Mouse (Mus musculus) urinary bladder, postnatal 4 days (tissue): ENCODE measurements around the gene Ralgps1.

ENCODE experiments used
- DNase-seq, 2 experiments: peaks; one replicate each; pipeline ENCODE4 v3.0.0; 2021 to 2022; ENCODE audit warnings: low spot score in 2 of 2

Gene Ralgps1

DNA sequence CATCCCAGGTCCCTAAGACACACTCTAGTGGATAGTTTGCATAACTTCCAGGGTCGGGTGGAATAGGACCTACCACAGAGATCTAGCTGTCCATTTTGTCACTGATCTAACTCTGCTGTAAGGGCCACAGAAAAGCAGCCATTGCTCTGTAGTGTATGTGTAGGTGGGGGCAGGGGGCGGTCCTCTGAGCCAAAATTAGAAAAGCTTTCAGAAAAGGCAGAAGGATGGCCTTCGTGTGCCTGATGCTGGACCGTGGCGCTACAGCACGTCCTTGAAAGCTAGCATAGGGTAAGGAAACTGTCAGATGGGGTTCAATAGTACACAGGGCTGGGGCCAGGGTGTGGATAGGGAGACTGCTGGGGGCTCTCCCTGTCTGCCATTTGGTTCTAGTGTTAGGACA is 126.4 kb downstream of the Ralgps1 start:
- DNase-seq = no peak

DNA sequence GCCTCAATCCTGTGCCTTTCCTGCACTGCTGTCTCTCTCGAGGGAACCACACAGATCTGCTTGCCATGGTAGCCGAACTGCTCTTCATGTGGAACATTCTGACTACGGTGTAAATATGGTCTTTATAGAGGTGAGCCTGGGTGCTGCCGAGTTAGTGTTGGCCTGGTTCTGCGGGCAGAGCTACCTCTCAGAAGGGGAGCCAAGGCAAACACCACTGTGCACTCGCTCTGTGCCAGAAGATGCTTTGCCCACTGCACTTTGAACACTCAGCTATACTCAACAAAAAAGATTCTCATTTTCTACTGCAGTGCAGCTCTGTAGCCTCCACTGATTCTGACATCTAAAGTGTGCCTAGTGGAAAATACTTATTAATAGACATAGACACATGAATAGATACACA is 133.7 kb downstream of the Ralgps1 start:
- no peak for DNase-seq

DNA sequence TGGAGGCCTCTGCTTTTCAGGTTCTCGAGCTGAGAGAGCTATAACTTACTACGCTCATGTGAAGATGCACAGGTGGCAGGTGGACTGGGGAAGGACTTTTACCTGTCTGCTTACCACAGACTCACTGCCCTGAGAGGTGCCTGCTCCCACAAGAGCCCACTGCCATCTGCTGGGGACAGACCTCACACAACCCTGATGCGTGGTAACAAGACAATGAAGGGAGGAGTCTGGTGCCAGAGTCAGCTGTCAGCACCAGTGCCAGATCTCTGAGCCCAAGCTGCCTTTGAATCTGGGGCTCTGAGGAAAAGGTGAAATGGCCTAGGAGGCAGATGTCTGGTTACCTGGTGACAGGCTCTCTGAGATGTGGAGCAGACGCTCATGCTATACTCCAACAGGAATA is 136.4 kb downstream of the Ralgps1 start:
- DNase-seq = no peak

DNA sequence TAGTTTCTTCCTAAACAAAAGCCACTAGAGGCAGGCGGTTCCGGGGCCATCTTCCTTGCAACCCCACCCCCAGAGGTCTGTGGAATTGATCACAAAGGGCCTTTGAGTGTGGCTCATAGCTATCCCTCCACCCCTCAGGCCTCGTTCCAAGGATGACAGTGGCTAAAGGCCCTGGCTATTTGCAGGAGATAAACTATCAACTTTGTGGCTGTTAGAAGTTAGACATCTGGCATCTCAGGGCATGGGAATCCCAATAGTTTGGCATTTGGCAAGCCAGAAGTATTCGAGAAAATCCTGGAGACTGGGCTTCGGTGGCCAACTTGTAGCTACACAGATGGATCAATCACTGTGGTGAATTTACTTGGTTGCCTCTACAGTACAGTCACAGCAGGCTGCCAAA is 137.4 kb downstream of the Ralgps1 start:
- DNase-seq = no peak

DNA sequence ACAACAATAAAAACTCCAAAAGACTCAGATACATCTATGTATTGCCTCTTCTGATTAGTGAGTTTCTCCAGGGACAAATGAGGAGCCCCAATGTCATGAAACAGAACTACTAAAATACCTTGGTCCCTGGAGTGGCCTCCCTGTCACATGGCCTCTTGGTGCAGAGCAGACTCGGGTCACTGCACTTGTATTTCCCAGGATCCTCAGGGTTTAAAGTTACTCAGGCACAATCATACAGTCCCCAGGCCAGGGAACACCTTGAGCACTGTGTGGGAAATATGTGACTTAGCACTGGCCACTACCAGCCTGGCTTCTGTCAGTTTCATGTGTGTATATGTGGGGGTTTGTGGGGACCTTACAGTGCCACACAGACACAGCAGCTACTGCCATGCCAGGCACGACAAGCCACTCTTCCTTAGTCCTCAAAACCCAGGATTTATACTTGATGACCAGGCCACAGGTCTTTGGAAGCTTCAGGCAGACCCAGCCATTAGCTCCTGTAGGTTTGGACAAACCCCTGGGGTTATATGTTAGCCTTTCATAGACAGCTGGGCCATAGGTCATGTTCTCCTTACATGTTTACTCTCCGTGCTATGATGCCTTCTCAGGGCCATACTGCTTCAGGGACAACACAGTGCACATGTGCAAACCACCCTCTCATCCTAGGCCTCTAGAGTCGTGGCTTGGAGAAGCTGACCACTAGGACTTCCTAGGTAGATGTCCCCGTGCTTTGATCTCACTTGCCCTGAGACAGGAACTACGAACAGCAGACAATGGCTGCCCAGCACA is 138.3 kb downstream of the Ralgps1 start:
- DNase-seq = no peak

GRCm38 (mm10) chr2:33231788-33232187 is 139.5 kb downstream of the Ralgps1 start:
- no peak for DNase-seq

- no peak for DNase-seq
These were observed 140.6 kb downstream of the Ralgps1 start for GRCm38 (mm10) chr2:33230701-33231100.

GRCm38 (mm10) chr2:33228551-33228950 is 142.7 kb downstream of the Ralgps1 start:
- no peak for DNase-seq

GRCm38 (mm10) chr2:33228077-33228476 is 143.2 kb downstream of the Ralgps1 start:
- DNase-seq = no peak

- DNase-seq = no peak
These were observed 145.4 kb downstream of the Ralgps1 start for GRCm38 (mm10) chr2:33225921-33226320.

GRCm38 (mm10) chr2:33223656-33224358 is 147.5 kb downstream of the Ralgps1 start:
- no peak for DNase-seq

DNA sequence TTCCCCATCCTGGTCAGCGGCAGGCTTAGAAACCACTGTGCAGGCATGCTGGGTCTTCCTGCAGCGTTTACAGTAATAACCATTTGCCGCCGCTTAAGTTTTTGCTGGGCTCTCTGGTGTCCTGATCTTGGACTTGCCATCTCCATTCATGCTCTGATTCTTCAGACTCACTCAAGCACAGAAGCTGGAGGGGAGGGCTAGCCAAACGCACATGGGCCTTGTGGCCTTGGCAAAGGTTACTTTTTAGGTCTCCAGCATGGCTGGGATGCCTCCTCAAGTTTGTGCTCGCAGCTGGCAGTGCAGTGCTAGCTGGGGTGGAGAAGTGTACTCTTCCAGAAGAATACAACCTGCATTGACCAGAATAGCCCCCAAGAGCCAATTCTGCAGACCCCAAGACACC is 148.8 kb downstream of the Ralgps1 start:
- DNase-seq = no peak

DNA sequence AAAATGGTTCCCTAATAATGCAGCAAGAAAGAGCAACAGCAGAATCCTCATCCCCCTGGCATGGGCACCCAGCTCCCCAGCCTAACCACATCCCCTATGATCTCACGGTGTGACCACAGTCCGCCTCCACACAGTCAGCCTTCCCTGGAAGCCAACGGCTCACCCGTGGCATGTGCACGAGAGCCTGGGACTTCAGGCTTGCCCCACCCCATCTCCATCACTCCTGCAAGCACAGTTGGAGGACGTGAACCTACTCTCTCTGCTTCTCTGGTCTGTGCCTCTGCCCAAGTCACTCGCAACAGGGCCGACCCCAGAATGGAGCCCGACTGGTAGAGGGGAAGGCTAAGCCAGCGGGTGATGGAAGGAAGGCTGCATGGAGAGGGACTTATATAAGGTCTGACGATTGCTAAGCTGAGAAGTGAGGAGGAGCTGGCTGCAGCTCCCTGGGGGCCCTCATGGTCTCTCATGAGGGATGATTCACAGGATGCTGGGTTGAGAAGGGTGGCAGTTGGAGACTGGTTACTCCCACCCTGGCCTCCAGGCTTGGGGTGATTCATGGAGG is 149.9 kb downstream of the Ralgps1 start:
- DNase-seq = no peak

GRCm38 (mm10) chr2:33220674-33221338 is 150.5 kb downstream of the Ralgps1 start:
- no peak for DNase-seq

GRCm38 (mm10) chr2:33220246-33220645 is 151.0 kb downstream of the Ralgps1 start:
- DNase-seq = no peak

GRCm38 (mm10) chr2:33219637-33220036 is 151.6 kb downstream of the Ralgps1 start:
- no peak for DNase-seq

GRCm38 (mm10) chr2:33218903-33219625 is 152.2 kb downstream of the Ralgps1 start:
- DNase-seq = no peak

DNA sequence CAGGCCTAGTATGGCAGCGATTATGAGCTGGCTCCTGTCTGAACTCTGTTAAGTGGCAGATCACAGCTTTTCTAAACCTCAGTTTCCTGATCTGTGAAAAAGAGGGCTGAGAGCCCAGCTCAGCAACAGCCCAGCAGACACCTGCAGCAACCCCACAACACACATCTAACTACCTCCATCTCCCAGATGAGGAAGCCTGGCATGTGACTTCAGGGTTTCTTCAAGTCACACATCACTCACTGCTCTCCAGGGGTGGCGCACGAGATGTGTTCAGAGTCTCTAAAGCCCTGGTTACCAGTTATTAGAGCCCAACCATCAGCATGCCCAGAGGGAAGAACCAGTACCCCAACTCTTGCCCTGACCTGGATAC is 153.9 kb downstream of the Ralgps1 start:
- DNase-seq = no peak

GRCm38 (mm10) chr2:33216645-33217424 is 154.5 kb downstream of the Ralgps1 start:
- no peak for DNase-seq

DNA sequence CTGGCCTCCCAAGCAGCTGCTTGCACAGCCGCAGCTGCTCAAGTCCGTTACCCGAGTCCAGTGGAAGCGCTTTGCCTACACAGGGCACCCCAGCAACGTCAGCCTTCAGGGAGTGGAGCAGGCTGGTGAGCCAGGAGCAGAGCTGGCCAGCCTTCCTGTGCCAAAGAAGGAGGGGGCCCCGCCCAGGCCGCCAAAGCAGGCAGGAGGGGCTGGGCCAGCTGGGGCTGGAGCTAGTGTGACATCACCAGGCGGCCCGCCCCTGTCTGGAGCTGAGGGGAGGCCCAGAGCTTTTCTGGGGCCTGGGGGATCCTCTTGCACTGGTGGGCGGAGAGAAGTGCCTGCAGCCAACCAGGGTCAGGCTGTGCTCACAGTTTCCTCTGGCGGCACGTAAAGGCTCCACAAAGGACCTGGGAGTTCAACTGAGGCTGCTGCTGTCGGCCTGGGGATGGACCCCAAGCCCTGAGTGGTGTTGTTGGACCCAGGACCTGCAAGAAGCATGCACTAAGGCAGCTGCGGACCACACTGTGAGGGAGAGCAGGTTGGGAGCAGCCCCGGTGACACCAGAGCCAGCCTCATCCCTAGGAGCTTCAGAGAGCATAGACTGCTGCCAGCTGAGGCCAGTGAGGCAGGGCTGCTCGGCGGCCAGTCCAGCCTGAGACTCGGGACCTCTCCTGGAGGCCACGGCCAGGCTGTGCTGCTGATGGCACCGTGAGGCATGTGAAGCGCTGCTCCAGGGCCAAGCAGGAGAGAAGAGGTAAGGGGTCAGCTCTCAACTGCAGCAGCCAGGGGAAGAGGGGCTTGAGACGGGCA is 155.4 kb downstream of the Ralgps1 start, which contains the start of gene Angptl2:
TSS of gene Angptl2 (plus strand) at position 370 of the 810 bp plus-strand sequence.
- peak; percentile 92 to 93 for DNase-seq
